ENCODE assay signal across 8 mouse cellular contexts in the genomic region with DNA sequence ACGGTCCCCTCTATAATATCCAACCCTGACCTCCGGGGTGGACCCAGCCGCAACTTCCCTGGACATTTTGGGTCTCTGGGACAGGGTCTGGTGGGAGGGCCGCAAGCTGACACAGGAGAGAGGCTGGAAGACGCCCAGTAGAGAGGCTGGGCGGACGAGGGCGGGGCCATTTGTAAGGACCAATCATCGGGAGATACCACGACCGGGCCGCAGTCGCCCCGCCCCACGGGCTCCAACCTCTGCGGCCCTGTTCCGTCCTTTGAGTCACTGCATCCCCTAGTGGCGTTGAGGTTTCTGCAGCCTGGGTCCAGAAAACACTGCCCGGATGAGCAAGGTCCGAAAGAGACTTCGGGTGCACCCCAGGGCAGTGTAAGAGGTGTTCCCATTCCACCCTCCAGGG. TPM values are rescaled to one million over a fixed set of nuclear protein-coding genes. Genes with fewer than 3 reads are reported as not detected.
A peak's percentile ranks its signal among the peaks of the same experiment; 100 is the strongest.
DNase-seq lines count a peak whose midpoint lies in the region; ATAC-seq and TF ChIP-seq lines count a peak whose summit lies in the region.

No protein-coding gene starts in this region.

- TF ChIP-seq EP300 in heart, postnatal 0 days (IDR thresholded peaks at IDR 0.05; ENCODE audit: low read depth): no peak

- peaks cover 99% of the 10 kb centered on the region for H3K27me3 ChIP-seq in forebrain, embryonic 10.5 days (ENCODE audit: poor library complexity, severe bottlenecking)
- H3K27me3 ChIP-seq in heart, postnatal 0 days (ENCODE audit: control insufficient read depth, insufficient read depth, low read length): peaks cover 95% of the 10 kb centered on the region

- 0 out of 2 replicates have a peak overlapping the region, but pooled peaks have one; percentile 40 for H3K27ac ChIP-seq in forebrain, embryonic 10.5 days
- peak overlapping the region; percentile 22 for H3K27ac ChIP-seq in heart, postnatal 0 days (ENCODE audit: low read depth)

- DNase-seq in Muller cell, postnatal 12 days (ENCODE audit: inconsistent ontology term): peak; percentile 98
- peak; percentile 88 for DNase-seq in c-Kit-positive CD71-negative TER-119-negative erythroid progenitor cells, embryonic 14.5 days (ENCODE audit: low read depth)
- peak; percentile 94 for DNase-seq in forebrain, embryonic 10.5 days (ENCODE audit: extremely low spot score, low spot score)
- peak; percentile 93 for DNase-seq in heart, postnatal 0 days (ENCODE audit: low spot score)
- DNase-seq in kidney, postnatal 25 days: peak; percentile 91 to 95
- DNase-seq in lung, postnatal 4 days: peak; percentile 95 to 96
- DNase-seq in retina, postnatal 7 days (ENCODE audit: low read depth, low spot score): peak; percentile 58
- peak; percentile 93 to 95 for DNase-seq in urinary bladder, postnatal 36 days (ENCODE audit: low spot score in 2 of 2)

- peaks cover 78% of the 10 kb centered on the region for H3K4me1 ChIP-seq in forebrain, embryonic 10.5 days
- H3K4me1 ChIP-seq in heart, postnatal 0 days (ENCODE audit: control insufficient read depth, insufficient read depth): peaks cover 15% of the 10 kb centered on the region

- peak; percentile 87 for TF ChIP-seq CTCF in heart, postnatal 0 days (IDR thresholded peaks at IDR 0.05; ENCODE audit: low read depth)

- ATAC-seq in heart, postnatal 0 days (ENCODE audit: insufficient read depth, low read depth): peak; percentile 96

- no peaks in the 10 kb centered on the region for H3K36me3 ChIP-seq in forebrain, embryonic 10.5 days (replicated peaks)
- no peaks in the 10 kb centered on the region for H3K36me3 ChIP-seq in heart, postnatal 0 days (replicated peaks; ENCODE audit: control insufficient read depth, insufficient read depth, low read length)

- peak overlapping the region; percentile 40; the same call in 1 of the 2 replicates for H3K9ac ChIP-seq in heart, postnatal 0 days (replicated peaks; ENCODE audit: low read depth, low read length)

- H3K9me3 ChIP-seq in forebrain, embryonic 10.5 days: no peaks in the 10 kb centered on the region
- no peaks in the 10 kb centered on the region for H3K9me3 ChIP-seq in heart, postnatal 0 days (replicated peaks; ENCODE audit: control insufficient read depth, low read length)

- peak overlapping the region; percentile 99 for H3K4me2 ChIP-seq in heart, postnatal 0 days (ENCODE audit: low read depth, low read length)

- whole genome bisulfite sequencing in forebrain, embryonic 10.5 days: under 1% methylated on average over 21 of the region's 21 CpGs
- under 1% methylated on average over 21 of the region's 21 CpGs for WGBS in heart, postnatal 0 days

- peak overlapping the region; percentile 58 for H3K4me3 ChIP-seq in forebrain, embryonic 10.5 days
- peak overlapping the region; percentile 74 for H3K4me3 ChIP-seq in heart, postnatal 0 days (ENCODE audit: low read depth, low read length)

RNA-seq across cellular contexts. Expression of gene 4930412O13Rik, which starts 1.6 kb away (rescaled TPM):
- polyA plus RNA-seq in forebrain, embryonic 10.5 days (2016; fragmentation: Nextera tagmentation; extraction: Ambion mirVana): 0.42 and 0.50 TPM in 2 replicates
- total RNA-seq in heart, postnatal 0 days (2014; rRNA removed; ENCODE audit: low replicate concordance): not detected in 2 replicates
- not detected in 2 replicates for polyA plus RNA-seq in heart, postnatal 0 days (2015; fragmentation: Nextera tagmentation; extraction: Ambion mirVana)

RNA-seq across cellular contexts. Expression of gene 9230102O04Rik, which starts 9.8 kb away (rescaled TPM):
- 0.54 TPM in 1 of 2 replicates, not detected in the other for polyA plus RNA-seq in forebrain, embryonic 10.5 days (2016; fragmentation: Nextera tagmentation; extraction: Ambion mirVana)
- total RNA-seq in heart, postnatal 0 days (2014; rRNA removed; ENCODE audit: low replicate concordance): not detected in 2 replicates
- not detected in 2 replicates for polyA plus RNA-seq in heart, postnatal 0 days (2015; fragmentation: Nextera tagmentation; extraction: Ambion mirVana)

RNA-seq across cellular contexts. Expression of gene Gata3, which starts 10.3 kb away (rescaled TPM):
- polyA plus RNA-seq in forebrain, embryonic 10.5 days (2016; fragmentation: Nextera tagmentation; extraction: Ambion mirVana): 4.2 and 7.3 TPM in 2 replicates
- total RNA-seq in heart, postnatal 0 days (2014; rRNA removed; ENCODE audit: low replicate concordance): 0.89 TPM in 1 of 2 replicates, not detected in the other
- polyA plus RNA-seq in heart, postnatal 0 days (2015; fragmentation: Nextera tagmentation; extraction: Ambion mirVana): 0.83 and 0.93 TPM in 2 replicates

Comparison
In these comparisons a context has a peak if more than half of its experiments do, and no peak if none do; other contexts are left out.
1. Peak in every context shown above with its lines: DNase-seq, ATAC-seq, H3K4me3 ChIP-seq and H3K27ac ChIP-seq.